Mouse (Mus musculus): Measurements from ENCODE around the gene Rora. TPM values are rescaled to one million over a fixed set of nuclear protein-coding genes. Genes with fewer than 3 reads are reported as not detected.

Rora gene
- polyA plus RNA-seq, 2 experiments: 4.5 to 10.1 TPM

GRCm38 (mm10) chr9:68727166-68727855, 73.7 kb downstream of the Rora start:
- no peak overlapping the region for H3K27ac ChIP-seq (replicated peaks; ENCODE audit: low read depth, low read length)
- no peak for DNase-seq (ENCODE audit: low spot score)
- TF ChIP-seq POLR2A (IDR thresholded peaks at IDR 0.05; ENCODE audit: borderline replicate concordance, extremely low read depth, insufficient read depth, insufficient read length): no peak
- H3K36me3 ChIP-seq (ENCODE audit: control insufficient read depth, insufficient read depth, low read length): no peaks in the 10 kb centered on the region
- 80% methylated on average over 11 of the region's 11 CpGs for WGBS
- no peak overlapping the region for H3K4me2 ChIP-seq (replicated peaks; ENCODE audit: low read depth, low read length, severe bottlenecking)
- no peaks in the 10 kb centered on the region for H3K9me3 ChIP-seq (ENCODE audit: control insufficient read depth, low read length)
- H3K9ac ChIP-seq (ENCODE audit: low read depth, low read length, severe bottlenecking): no peak overlapping the region
- no peaks in the 10 kb centered on the region for H3K27me3 ChIP-seq (ENCODE audit: control insufficient read depth, insufficient read depth, low read length)
- no peak overlapping the region for H3K4me3 ChIP-seq (replicated peaks; ENCODE audit: low read length)
- H3K4me1 ChIP-seq (ENCODE audit: control insufficient read depth, insufficient read depth, low read length): no peaks in the 10 kb centered on the region
- ATAC-seq (ENCODE audit: low FRiP score, low read depth): no peak

GRCm38 (mm10) chr9:68731438-68731837, 77.9 kb downstream of the Rora start:
- no peak overlapping the region for H3K9ac ChIP-seq (ENCODE audit: low read depth, low read length, severe bottlenecking)
- H3K4me1 ChIP-seq (ENCODE audit: control insufficient read depth, insufficient read depth, low read length): no peaks in the 10 kb centered on the region
- no peaks in the 10 kb centered on the region for H3K36me3 ChIP-seq (ENCODE audit: control insufficient read depth, insufficient read depth, low read length)
- no peaks in the 10 kb centered on the region for H3K27me3 ChIP-seq (ENCODE audit: control insufficient read depth, insufficient read depth, low read length)
- WGBS: 63% methylated on average over 1 of the region's 1 CpGs
- no peaks in the 10 kb centered on the region for H3K9me3 ChIP-seq (ENCODE audit: control insufficient read depth, low read length)
- ATAC-seq (ENCODE audit: low FRiP score, low read depth) (no peak), DNase-seq (ENCODE audit: low spot score) (no peak)
- H3K4me3 ChIP-seq (replicated peaks; ENCODE audit: low read length): no peak overlapping the region
- H3K4me2 ChIP-seq (replicated peaks; ENCODE audit: low read depth, low read length, severe bottlenecking): no peak overlapping the region
- TF ChIP-seq POLR2A (IDR thresholded peaks at IDR 0.05; ENCODE audit: borderline replicate concordance, extremely low read depth, insufficient read depth, insufficient read length): no peak
- H3K27ac ChIP-seq (replicated peaks; ENCODE audit: low read depth, low read length): no peak overlapping the region

GRCm38 (mm10) chr9:68732929-68733328, 79.3 kb downstream of the Rora start:
- ATAC-seq (ENCODE audit: low FRiP score, low read depth) (no peak), DNase-seq (ENCODE audit: low spot score) (no peak)
- no peak for TF ChIP-seq POLR2A (IDR thresholded peaks at IDR 0.05; ENCODE audit: borderline replicate concordance, extremely low read depth, insufficient read depth, insufficient read length)
- 88% methylated on average over 4 of the region's 4 CpGs for WGBS
- Histone ChIP-seq H3K36me3 (ENCODE audit: control insufficient read depth, insufficient read depth, low read length) (no peaks in the 10 kb centered on the region), H3K4me2 (replicated peaks; ENCODE audit: low read depth, low read length, severe bottlenecking) (no peak overlapping the region), H3K27me3 (ENCODE audit: control insufficient read depth, insufficient read depth, low read length) (no peaks in the 10 kb centered on the region), H3K4me1 (ENCODE audit: control insufficient read depth, insufficient read depth, low read length) (no peaks in the 10 kb centered on the region), H3K27ac (replicated peaks; ENCODE audit: low read depth, low read length) (no peak overlapping the region), H3K4me3 (replicated peaks; ENCODE audit: low read length) (no peak overlapping the region), H3K9me3 (ENCODE audit: control insufficient read depth, low read length) (no peaks in the 10 kb centered on the region), H3K9ac (ENCODE audit: low read depth, low read length, severe bottlenecking) (no peak overlapping the region)

GRCm38 (mm10) chr9:68735886-68736285, 82.3 kb downstream of the Rora start:
- H3K4me3 ChIP-seq (replicated peaks; ENCODE audit: low read length): no peak overlapping the region
- H3K27me3 ChIP-seq (ENCODE audit: control insufficient read depth, insufficient read depth, low read length): no peaks in the 10 kb centered on the region
- no peaks in the 10 kb centered on the region for H3K4me1 ChIP-seq (ENCODE audit: control insufficient read depth, insufficient read depth, low read length)
- H3K9ac ChIP-seq (ENCODE audit: low read depth, low read length, severe bottlenecking): no peak overlapping the region
- no peaks in the 10 kb centered on the region for H3K9me3 ChIP-seq (ENCODE audit: control insufficient read depth, low read length)
- H3K4me2 ChIP-seq (replicated peaks; ENCODE audit: low read depth, low read length, severe bottlenecking): no peak overlapping the region
- DNase-seq (ENCODE audit: low spot score) (no peak), ATAC-seq (ENCODE audit: low FRiP score, low read depth) (no peak)
- no peaks in the 10 kb centered on the region for H3K36me3 ChIP-seq (ENCODE audit: control insufficient read depth, insufficient read depth, low read length)
- H3K27ac ChIP-seq (replicated peaks; ENCODE audit: low read depth, low read length): no peak overlapping the region
- no peak for TF ChIP-seq POLR2A (IDR thresholded peaks at IDR 0.05; ENCODE audit: borderline replicate concordance, extremely low read depth, insufficient read depth, insufficient read length)
- 65% methylated on average over 5 of the region's 5 CpGs for WGBS

- Histone ChIP-seq H3K36me3 (ENCODE audit: control insufficient read depth, insufficient read depth, low read length) (no peaks in the 10 kb centered on the region), H3K9me3 (ENCODE audit: control insufficient read depth, low read length) (no peaks in the 10 kb centered on the region), H3K4me2 (replicated peaks; ENCODE audit: low read depth, low read length, severe bottlenecking) (no peak overlapping the region), H3K9ac (ENCODE audit: low read depth, low read length, severe bottlenecking) (no peak overlapping the region), H3K4me3 (replicated peaks; ENCODE audit: low read length) (no peak overlapping the region), H3K27me3 (ENCODE audit: control insufficient read depth, insufficient read depth, low read length) (no peaks in the 10 kb centered on the region), H3K27ac (replicated peaks; ENCODE audit: low read depth, low read length) (no peak overlapping the region), H3K4me1 (ENCODE audit: control insufficient read depth, insufficient read depth, low read length) (no peaks in the 10 kb centered on the region)
- DNase-seq (ENCODE audit: low spot score): no peak
- WGBS: 86% methylated on average over 9 of the region's 9 CpGs
- ATAC-seq (ENCODE audit: low FRiP score, low read depth): no peak
- TF ChIP-seq POLR2A (IDR thresholded peaks at IDR 0.05; ENCODE audit: borderline replicate concordance, extremely low read depth, insufficient read depth, insufficient read length): no peak
Observed at GRCm38 (mm10) chr9:68737197-68737736, 83.7 kb downstream of the Rora start.
